Mouse (Mus musculus) liver (tissue): ENCODE results near the gene Rdh5.
A peak's percentile ranks its signal among the peaks of the same experiment; 100 is the strongest.

Experiments used
- DNase-seq: peaks from one replicate; pipeline ENCODE4 v3.0.0-alpha.2; 2020; ENCODE audit warnings: mixed read lengths

The Rdh5 gene

GRCm38 (mm10) chr10:128902409-128902988 lies 20.2 kb downstream of the Rdh5 start:
- no peak for DNase-seq

- DNase-seq = no peak
Measured at GRCm38 (mm10) chr10:128901409-128901808, 21.3 kb downstream of the Rdh5 start.

- DNase-seq = no peak
Measured at GRCm38 (mm10) chr10:128900698-128901097, 22.0 kb downstream of the Rdh5 start, which contains the start of gene Cd63. Gene Cd63, plus strand, starts transcription at chr10:128900989.

- no peak for DNase-seq
Measured at GRCm38 (mm10) chr10:128899759-128900490, 22.8 kb downstream of the Rdh5 start.

GRCm38 (mm10) chr10:128897501-128897900 lies 25.2 kb downstream of the Rdh5 start:
- DNase-seq = no peak

- DNase-seq = no peak
Measured at GRCm38 (mm10) chr10:128896807-128897206, 25.9 kb downstream of the Rdh5 start.

GRCm38 (mm10) chr10:128895952-128896693 lies 26.6 kb downstream of the Rdh5 start:
- DNase-seq = no peak

- peak; percentile 61 for DNase-seq
Measured at GRCm38 (mm10) chr10:128895437-128895836, 27.3 kb downstream of the Rdh5 start.

GRCm38 (mm10) chr10:128892246-128892645 lies 30.4 kb downstream of the Rdh5 start:
- no peak for DNase-seq

- DNase-seq = peak; percentile 67
Measured at GRCm38 (mm10) chr10:128891296-128892094, 31.2 kb downstream of the Rdh5 start, which contains the start of gene Gdf11. Gene Gdf11, minus strand, starts transcription at chr10:128891718.

GRCm38 (mm10) chr10:128890383-128891295 lies 32.0 kb downstream of the Rdh5 start:
- DNase-seq = no peak

GRCm38 (mm10) chr10:128889846-128890245 lies 32.8 kb downstream of the Rdh5 start:
- DNase-seq = no peak

- DNase-seq = peak; percentile 62
Measured at GRCm38 (mm10) chr10:128888941-128889827, 33.5 kb downstream of the Rdh5 start.

- no peak for DNase-seq
Measured at GRCm38 (mm10) chr10:128882067-128882466, 40.6 kb downstream of the Rdh5 start.

GRCm38 (mm10) chr10:128878811-128879210 lies 43.9 kb downstream of the Rdh5 start:
- DNase-seq = no peak

- no peak for DNase-seq
Measured at GRCm38 (mm10) chr10:128878291-128878690, 44.4 kb downstream of the Rdh5 start.

- no peak for DNase-seq
Measured at GRCm38 (mm10) chr10:128870341-128870740, 52.3 kb downstream of the Rdh5 start.

GRCm38 (mm10) chr10:128866518-128866917 lies 56.2 kb downstream of the Rdh5 start:
- no peak for DNase-seq

GRCm38 (mm10) chr10:128866042-128866441 lies 56.6 kb downstream of the Rdh5 start:
- DNase-seq = no peak
